Mouse (Mus musculus) T-helper 17 cell (primary cell): ENCODE data around the gene Zcchc10.

Experiments
- in situ Hi-C, 2 experiments: fragments of 300-600 bp; cut with MboI, MseI; formaldehyde crosslinking; loops; 1 replicate in 1 of 2; 2 replicates in 1 of 2; pipeline ENCODE4 v1.15.1; 2025; ENCODE audit warnings: high pct_unique_total_duplicates in 2 of 2

The Zcchc10 gene

GRCm38 (mm10) chr11:53324512-53324968 is at the start of gene Zcchc10:
Gene Zcchc10, plus strand, starts transcription at chr11:53324679.
- in situ Hi-C loops: no loop called here

- in situ Hi-C loops: loop anchor here (5.0 to 25.0 kb wide), 2 partner anchors 127 to 1563 kb away; no protein-coding TSS in a partner anchor
Observed at GRCm38 (mm10) chr11:53275358-53275757, 49.1 kb upstream of the Zcchc10 start.

DNA sequence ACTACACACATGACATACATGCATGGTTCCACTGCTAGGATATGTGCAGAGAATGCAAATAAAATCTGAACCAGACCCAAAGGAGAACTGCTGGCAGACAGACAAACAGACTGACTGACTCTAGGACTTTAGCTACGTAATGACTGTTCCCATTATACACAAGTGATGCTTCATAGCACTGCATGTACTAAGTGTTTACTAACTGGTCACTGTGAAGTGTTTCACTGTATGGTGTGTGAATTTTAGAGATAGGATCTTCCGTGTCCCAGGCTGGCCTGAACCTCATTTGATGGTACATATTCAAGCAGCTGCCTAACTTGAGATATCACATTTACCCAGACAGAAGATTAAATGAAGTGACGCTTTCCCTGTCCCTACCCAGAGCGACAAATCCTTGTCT is 46.1 kb upstream of the Zcchc10 start:
- in situ Hi-C loops: loop anchor here (5.0 to 25.0 kb wide), 2 partner anchors 124 to 1566 kb away; no protein-coding TSS in a partner anchor

- in situ Hi-C loops: loop anchor here in 1 of 2 experiments (5.0 to 25.0 kb wide), 3 partner anchors 126 to 1574 kb away; no protein-coding TSS in a partner anchor
Observed at GRCm38 (mm10) chr11:53285885-53286284, 38.6 kb upstream of the Zcchc10 start.

GRCm38 (mm10) chr11:53290187-53290586 is 34.3 kb upstream of the Zcchc10 start:
- in situ Hi-C loops: loop anchor here in 1 of 2 experiments (25.0 kb wide), 1 partner anchor 1578 kb away; no protein-coding TSS in a partner anchor

DNA sequence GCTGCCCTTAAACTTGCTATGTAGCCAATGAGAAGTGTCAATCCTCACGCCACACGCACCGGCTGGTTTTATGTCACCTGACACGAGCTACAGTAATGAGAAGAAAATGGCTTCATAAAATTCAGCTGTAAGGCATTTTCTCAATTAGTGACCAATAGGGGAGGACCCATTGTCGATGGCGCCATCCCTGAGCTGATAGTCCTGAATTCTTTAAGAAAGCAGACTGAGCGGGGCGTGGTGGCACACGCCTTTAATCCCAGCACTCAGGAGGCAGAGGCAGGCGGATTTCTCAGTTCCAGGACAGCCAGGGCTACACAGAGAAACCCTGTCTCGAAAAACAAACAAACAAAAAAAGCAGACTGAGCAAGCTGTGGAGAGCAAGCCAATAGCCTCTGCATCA is 33.6 kb upstream of the Zcchc10 start:
- in situ Hi-C loops: loop anchor here in 1 of 2 experiments (25.0 kb wide), 1 partner anchor 1579 kb away; no protein-coding TSS in a partner anchor

- in situ Hi-C loops: loop anchor here in 1 of 2 experiments (25.0 kb wide), 1 partner anchor 1582 kb away; no protein-coding TSS in a partner anchor
Observed at GRCm38 (mm10) chr11:53294441-53294840, 30.0 kb upstream of the Zcchc10 start.

GRCm38 (mm10) chr11:53296880-53297279 is 27.6 kb upstream of the Zcchc10 start:
- in situ Hi-C loops: loop anchor here in 1 of 2 experiments (25.0 kb wide), 1 partner anchor 1585 kb away; no protein-coding TSS in a partner anchor

- in situ Hi-C loops: loop anchor here in 1 of 2 experiments (25.0 kb wide), 1 partner anchor 1586 kb away; no protein-coding TSS in a partner anchor
Observed at GRCm38 (mm10) chr11:53297947-53298860, 26.3 kb upstream of the Zcchc10 start.

GRCm38 (mm10) chr11:53299551-53300329 is 24.7 kb upstream of the Zcchc10 start:
- in situ Hi-C loops: loop anchor here in 1 of 2 experiments (5.0 to 25.0 kb wide), 2 partner anchors 463 to 1587 kb away; no protein-coding TSS in a partner anchor

DNA sequence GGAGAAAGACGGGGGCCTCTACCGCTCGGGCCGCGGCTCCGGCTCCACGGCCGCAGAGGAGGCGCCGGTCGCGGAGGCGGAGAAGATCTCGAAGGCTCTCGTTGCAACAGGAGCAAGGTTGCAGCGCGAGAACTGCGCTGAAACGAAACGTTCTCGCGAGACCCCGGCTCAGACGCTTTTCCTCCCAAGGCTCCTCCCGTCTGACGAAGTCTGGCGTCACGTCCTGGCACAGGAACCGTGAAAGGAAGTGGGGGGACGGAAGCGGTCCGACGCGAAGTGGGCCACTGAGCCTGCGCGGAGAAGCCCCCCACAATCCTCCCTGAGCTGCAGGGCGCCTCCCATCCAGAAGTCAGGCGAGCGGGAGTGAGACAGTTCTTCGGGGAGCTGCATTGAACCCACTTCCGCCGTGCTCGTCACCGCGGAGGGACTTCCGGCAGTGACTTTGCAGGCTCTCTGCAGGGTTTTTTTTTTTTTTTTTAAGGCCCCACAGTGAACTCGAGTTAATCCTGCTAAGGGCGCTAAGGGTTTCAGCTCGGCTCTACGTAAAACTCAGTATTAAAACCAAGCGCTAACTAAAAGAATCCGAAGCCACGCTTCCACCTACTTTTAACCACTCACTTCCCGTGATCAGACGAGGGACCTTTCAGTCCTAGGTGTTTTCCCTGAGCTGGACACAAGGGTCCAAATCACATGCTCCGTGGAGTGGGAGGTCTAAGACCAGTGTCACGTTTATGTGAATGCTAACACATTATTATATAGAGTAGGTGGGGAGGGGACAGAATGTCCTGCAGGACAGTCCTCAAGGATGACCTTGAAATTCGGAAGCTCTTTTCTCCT is 23.9 kb upstream of the Zcchc10 start, which contains the start of gene Hspa4:
Gene Hspa4, minus strand, starts transcription at position 128 of the 837 bp plus-strand sequence.
- in situ Hi-C loops: loop anchor here in 1 of 2 experiments (5.0 kb wide), 1 partner anchor 462 kb away; no protein-coding TSS in a partner anchor

DNA sequence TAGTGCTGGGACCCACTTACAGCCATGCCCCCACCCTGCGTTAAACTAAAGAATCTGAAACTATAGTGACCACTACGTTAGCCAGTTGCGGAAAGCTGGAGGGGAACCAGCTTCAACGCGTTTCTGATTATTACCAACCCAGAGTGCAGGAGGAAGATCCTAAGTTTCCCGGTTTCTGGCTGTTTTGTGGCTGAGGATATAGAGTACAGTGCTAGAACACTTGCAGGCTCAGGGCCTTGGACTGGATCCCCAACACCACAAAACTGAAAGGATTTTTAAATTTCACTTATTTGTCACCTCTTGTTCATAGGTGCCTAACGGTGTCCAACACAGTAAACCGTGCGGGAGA is 23.3 kb upstream of the Zcchc10 start:
- in situ Hi-C loops: loop anchor here in 1 of 2 experiments (5.0 kb wide), 1 partner anchor 461 kb away; no protein-coding TSS in a partner anchor

GRCm38 (mm10) chr11:53304044-53304840 is 20.2 kb upstream of the Zcchc10 start:
- in situ Hi-C loops: loop anchor here in 1 of 2 experiments (5.0 kb wide), 1 partner anchor 458 kb away; no protein-coding TSS in a partner anchor

DNA sequence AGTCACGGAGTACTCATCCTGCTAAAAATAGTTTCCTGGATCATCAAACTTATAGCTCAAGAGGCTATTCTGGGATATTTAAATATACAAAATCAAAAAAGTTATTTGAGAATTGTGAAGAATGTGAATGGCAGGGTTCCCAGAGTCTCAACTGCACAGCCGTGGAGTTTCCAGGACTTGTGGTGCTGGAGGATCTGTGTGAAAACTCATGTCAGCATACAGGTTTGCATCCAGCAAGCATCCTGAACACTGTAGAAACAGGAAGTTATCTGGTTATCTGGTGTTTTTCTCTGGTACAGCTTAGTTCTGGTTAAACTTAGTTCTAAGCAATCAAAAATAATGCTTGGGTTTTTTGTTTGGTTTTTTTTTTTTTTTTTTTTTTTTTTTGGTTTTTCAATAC is 17.5 kb upstream of the Zcchc10 start:
- in situ Hi-C loops: no loop called here

GRCm38 (mm10) chr11:53307558-53308065 is 16.9 kb upstream of the Zcchc10 start:
- in situ Hi-C loops: no loop called here

DNA sequence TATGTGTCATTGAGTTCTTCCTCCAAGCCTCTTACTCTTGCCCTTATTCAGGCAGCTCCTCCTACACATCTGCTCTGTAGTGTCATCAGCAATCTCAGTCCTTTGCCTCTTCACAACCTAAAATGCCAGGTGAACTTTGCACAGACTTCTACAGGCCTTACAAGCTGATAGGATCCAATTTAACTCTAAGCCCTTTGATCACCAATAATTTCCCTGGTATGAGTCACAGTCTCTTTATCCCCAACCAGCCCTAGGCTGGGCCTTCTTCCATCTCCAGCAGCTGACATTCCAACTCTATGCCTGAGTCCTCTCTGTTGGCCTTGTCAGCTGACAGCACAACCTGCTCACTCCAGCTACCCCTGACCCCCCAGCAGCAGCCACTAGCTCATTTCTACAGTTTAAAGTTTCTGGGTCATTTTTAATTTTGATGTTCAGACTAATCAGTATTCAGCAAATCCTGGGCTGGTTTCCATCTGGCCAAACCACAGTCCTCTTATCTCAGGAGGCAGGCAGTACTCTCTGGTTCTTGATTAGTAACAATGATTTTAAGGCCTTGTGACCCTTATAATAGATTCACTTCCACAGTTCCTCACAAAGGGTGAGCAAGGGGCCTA is 16.1 kb upstream of the Zcchc10 start:
- in situ Hi-C loops: no loop called here

- in situ Hi-C loops: no loop called here
Observed at GRCm38 (mm10) chr11:53308884-53309310, 15.6 kb upstream of the Zcchc10 start.

DNA sequence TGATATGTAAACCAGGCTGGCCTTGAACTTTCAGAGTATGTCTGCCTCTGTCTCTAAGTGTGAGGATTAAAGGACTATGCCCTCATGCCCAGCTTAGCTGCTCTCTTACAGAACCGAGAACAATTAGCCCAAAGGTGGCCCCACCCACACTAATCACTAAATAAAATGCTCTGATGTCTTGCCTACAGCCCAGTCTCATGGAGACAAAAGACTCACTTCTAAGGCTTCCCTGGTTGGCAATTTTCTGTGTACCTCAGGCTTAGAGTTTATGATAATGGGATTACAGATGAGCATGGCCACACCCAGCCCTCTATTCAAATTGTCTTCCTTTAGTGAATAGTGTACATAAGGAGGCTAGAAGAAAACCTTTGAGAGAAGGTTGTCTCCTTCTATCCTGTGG is 13.1 kb upstream of the Zcchc10 start:
- in situ Hi-C loops: loop anchor here in 1 of 2 experiments (10.0 kb wide), 1 partner anchor 1797 kb away; no protein-coding TSS in a partner anchor
